Mouse (Mus musculus): ENCODE measurements at regions not wholly inside any gene's neighbourhood (a gene's known extent, or its start where the extent isn't known, plus 50 kb on each side); places are given as distances from the start of the nearest gene placed in this dataset.
"Not testable (repeated sequence)": the region's sequence is repeated elsewhere in the genome, so short reads cannot be mapped to it uniquely, and the experiment has no call there.

DNA sequence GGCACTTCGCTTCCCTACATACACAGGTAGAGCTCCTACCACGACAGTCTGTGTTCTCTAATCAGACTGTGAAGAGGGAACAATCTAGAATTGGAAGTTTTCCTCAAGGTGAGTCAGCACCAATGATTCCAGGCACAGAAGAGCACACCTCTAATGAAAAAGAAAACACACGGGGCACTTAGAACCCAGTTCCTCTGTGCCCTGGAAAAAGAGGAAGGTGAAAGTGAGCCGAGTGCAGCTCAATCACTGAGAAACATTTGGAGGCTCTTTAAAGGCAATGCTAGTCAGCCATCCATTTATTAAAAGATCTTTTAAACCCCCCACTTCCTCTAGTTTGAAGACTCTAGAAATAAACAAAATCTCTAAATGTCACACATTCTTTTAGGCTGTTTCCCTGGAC is 108.4 kb upstream of the Adgrl2 start:
- no peak for DNase-seq

DNA sequence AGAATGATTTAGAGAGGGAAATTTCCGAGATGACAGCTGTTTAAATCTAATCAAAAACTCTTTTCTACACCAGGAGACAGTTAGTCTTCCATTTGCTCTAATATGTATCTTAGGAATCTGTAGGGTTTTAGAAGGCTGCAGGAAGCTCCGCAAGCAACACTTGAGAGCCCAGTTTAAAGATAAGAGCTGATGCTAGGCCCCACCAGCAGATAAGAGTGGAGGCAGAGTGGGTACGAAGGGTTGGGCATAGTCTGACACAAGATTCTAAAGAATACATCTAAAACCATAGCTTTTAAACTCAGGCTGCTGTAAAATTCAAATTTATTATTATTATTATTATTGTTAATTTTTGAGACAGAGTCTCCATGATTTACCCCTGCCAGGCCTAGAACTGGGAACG is 106.7 kb upstream of the Adgrl2 start:
- DNase-seq: no peak

DNA sequence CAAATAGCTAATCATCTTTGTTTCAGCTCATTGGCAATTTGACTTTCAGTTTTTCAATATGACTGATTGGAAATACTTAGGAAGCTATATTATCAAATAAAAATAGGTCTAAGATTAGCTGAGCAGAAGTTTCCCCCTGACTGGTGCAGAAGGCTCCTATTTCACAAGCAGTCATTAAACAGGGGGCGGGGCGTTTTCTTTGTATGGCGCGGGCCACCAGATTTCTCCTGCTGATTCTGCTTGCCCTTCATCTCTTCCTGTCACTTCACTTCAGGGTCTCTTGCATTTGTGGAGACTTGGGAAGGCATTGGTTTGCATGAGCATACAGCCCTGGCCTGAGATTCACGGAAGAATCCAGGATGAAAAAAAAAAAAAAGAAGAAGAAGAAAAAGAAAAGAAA is 102.3 kb upstream of the Adgrl2 start:
- no peak for DNase-seq

DNA sequence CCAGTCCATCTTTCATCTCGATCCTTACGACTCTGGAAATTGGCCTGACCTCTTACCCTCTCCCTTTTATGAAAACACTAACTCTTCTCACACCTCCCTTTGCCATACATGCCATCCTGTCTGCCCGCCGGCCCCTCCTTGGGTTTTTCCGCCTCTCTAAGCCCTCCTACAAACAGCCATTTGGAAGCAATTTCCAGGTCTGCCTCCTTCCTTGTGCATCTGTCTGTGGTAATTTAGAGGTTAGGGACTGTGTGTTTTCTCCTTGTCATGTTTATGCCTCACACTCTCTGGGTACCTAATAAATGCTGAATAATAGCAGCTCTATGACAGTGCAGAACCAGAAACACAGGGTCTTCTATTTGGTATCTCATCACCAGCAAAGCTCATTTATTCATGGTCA is 99.7 kb upstream of the Adgrl2 start:
- DNase-seq: no peak

DNA sequence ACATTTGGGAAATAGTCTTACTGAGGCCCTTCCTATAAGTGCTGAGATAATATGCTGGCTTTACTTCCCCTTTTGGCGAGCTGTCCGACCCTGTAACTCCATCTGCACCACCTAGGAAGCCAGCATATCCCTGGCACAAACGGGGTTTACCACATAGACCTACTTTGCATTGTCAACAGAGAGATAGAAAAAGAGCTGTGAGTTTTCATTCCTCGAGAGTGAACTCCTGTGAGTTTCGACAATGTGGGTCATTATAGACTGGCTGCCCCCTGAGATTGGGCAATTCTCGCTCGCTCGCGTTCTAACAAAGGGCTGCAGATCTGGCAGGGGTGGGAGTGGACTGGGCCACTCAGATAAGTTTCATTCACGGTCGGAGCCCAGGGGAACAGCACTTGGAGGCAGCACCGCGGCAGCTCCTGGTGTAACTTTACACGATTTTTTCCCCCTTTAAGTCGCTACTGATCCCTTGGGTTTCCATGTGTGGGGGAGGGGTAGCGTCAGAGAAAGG is 98.3 kb upstream of the Adgrl2 start:
- no peak for DNase-seq

DNA sequence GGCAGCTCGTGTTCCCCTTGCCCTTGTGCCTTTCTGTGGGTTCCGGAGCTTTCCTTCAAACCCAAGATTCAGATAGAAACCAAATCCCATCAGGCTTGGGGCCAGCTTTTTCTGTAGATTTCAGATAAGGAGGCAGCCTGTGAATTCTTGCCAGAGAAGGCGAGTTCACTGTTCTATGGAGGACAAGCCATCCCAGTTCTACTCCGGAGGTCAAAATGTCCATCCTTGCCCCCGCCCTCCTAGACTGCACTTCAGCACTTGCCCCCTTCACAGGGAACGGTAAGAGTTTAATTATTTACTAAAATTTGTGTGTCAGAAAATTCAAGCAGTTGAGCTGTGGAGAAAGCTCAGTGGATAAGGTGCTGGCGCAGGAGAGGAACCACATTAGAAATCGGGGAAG is 97.1 kb upstream of the Adgrl2 start:
- DNase-seq: no peak

DNA sequence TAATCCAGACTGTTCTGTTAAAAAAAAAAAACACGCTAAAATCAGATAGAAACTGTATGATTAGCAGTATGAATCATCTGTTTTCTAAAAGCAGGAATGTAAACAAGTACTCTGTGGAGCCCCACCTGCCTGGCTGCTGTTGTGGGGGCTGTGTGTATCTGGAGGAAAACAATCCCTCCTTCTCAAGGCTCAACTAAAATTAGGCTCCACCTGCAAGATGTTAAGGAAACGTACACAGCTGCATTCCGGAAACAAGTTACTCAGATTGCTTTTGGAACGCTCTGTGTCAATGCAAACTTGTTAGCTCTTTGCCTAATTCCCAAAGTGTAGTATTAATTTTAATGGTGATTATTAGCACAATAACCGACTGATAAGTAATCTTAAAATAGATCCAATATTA is 96.3 kb upstream of the Adgrl2 start:
- DNase-seq: no peak

DNA sequence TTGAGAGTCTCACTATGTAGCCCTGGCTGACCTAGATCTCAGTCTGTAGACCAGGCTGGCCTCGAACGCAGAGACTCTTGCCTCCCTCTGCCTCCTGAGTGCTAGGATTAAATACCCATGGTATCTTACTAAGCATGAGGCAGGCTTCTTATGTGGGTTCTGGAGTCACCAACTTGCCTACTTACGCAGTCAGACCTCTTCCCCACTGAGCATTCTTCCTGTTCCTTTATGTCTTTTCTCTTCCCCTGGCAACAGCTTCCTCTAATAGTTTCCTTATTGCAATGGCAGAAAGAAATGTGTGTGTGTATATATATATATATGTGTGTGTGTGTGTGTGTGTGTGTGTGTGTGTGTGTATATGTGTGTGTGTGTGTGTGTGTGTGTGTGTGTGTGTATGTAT is 95.7 kb upstream of the Adgrl2 start:
- no peak for DNase-seq

DNA sequence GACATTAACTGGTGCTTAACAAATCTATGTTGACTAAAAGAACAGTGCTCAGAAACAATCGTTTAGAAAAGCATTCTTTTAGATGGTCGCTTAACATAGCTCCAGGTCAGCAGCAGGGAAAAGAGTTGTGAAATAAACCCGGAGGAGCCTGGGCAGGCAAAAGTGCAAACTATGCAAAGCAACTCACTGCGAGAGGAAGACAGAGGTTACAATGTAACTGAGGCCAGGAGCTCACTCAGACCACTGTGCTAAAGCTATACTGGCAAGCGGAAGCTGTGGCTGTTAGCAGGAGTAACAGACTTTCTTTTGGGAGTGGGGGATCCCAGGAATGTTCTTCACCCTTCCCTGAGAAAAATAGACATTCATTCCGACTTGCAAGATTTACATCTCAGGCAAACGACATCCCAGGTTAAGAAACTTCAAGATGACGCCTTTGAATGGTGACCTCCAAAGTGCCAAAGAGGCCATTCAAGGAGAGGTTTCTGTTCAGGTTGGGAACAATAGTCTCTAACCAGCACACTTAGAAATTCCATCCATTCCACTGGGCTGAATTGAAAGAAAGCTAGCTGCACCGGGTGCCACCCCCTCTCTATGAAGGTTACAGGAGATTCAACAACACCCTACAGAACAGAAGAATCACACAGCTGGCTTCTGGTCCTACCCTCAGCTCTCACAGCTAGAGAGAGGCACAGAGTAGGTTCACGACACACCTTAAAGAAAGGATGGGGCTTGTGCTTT is 94.7 kb upstream of the Adgrl2 start:
- no peak for DNase-seq

DNA sequence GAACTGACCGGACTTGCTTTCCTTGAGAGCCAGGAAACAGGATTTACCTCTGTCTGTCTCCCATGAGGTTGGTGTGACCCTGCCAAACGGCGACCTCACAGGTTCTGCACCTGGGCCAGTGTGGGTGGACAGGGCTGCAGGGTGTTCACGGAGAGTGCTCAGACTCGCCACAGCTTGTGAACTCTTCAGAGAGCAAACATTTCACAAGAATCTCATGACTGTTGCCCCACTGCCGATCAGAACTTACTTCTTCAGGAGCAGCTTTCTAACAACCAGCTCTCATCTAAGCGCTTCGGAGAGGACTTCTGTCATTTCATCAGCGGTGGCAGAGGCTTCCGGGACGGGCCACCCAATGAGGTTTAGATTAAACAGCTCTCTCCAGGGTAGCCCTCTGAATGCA is 93.0 kb upstream of the Adgrl2 start:
- no peak for DNase-seq

DNA sequence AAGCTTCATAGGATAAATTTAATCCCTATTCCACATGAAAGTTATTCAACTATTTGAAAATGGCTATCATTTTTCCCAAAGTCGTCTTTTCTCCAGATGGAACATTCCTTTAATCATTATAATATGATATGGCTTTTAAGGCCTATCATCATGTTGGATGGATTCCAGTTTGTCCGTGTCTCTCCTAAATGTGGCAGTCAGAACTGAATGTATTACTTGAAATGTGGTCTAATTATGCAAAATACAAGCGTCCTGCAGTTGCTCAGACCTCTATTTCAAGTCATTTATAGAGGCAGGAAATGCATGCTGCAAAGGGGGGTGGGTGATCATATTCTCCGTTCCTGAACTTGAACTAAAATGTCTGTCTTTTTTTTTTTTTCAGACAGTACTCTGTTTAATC is 88.5 kb upstream of the Adgrl2 start:
- DNase-seq: no peak

DNA sequence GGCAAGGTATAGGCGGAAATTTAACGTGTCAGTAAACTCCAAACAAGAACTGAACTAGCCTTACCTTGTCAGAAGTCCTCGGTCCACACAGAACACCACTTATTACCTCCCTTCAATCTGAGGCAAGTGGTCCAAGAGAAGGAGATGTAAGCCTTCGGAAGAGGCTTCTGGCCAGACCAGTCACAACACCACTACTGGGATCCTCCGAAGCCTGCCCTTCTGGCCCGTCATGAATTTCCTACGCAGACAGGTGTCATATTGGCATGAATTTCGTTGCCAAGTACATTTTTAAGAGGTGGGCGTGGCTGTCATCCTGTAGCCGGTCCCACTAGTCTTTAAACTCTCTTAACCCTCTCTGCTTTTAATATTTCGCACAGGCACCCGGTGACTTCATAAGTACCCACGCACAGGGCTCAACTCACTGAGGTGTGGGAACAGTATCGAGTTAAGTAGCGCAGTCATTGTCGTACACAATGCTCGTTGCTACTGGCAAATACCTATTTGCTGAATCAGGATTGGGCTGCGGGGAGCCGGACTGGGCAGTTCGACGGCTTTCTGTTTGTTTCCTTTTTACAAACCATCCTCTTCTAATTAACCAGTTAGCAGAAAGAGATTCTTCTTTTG is 86.7 kb upstream of the Adgrl2 start:
- DNase-seq: no peak

DNA sequence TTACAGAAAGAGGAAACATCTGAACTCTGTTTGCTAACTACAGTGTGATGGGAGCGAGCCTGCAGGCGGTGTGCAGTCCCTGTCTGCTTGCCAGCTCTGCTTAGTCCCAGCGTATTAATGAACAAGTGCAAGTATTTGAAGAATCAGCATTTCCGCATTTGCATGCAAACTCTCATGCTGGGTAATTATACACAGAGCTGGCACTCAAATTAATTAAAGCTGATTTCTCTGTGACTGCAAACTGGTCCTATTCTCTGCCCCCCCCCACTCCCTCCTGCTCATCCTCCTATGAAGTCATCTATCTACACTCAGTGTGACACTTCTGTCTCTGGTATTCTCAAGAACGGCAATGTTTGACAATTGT is 85.1 kb upstream of the Adgrl2 start:
- peak in 1 of 2 experiments; percentile 18 for DNase-seq

DNA sequence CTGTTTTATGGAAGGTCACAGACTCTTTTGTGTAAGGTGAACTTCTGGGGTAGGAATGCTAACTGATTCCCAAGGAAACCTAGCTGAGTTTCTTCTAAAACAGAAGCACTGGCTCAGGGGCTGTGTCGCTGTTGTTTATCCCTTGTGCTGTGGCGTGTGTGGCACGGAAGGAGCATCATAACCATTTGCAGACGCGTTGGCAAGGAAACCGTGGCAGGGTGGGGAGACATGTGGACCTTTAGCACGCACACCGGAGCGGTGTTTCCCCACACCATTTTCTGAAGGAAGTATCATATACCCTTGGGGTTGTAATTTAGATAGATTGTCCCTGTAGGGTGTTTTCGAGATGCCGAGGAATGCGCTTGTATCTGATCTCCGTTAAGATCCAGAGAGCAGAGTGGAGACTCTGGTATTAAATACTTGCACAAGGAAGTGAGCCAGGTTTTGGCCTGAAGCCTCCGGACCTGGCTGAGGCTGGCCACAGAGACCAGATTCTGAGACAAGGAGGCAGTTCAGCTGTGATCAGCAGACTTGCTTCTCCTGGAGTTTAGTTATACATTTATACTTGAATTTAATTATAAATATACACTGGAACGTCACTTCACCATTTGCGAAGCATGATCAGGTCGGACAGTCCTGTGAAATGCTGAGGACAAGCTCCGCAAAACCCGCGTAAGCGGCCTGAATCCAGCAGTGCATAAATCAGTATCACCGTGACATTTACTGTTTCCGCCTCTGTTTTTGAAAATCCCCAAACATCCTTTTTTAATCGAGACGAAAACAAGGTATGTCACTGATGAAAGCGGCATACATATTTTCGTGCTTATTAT is 84.5 kb upstream of the Adgrl2 start:
- DNase-seq: peak; percentile 8 to 26

DNA sequence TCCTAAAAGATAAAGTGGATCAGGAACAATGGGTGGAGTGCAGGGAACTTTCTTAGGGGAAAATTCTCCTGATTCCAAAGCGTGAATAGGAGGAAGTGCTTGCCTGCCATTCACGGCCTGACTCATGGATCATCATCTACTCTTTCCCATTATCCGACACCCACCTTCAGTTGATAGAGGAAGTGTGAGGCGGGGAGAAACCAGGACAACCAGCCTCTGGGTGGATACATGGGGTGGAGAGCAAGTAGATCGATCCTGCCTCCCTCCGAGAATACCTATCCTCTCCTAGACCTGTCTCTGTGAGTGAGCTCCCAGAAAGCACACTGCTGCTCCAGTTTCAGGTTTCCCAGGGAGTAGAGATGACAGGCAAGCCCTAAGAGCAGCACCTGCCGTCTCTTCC is 79.8 kb upstream of the Adgrl2 start:
- no peak for DNase-seq

DNA sequence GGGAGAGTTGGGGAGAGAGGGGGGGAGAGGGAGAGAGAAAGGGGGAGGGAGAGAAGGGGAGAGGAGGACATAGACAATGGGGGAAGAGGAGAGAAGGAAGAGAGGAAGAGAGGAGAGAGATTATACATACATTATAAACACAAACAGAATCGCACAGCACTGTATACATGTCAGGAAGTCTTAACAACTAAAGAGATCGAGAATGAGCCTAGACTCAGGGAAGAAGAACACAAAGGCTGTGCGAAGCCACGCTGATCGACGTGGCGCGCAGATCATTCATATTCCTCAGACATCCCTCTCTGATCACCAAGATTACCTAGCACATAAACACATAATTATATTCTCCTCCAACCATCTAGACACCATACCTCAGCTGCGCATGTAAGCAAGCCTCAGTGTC is 79.1 kb upstream of the Adgrl2 start:
- DNase-seq: no peak

DNA sequence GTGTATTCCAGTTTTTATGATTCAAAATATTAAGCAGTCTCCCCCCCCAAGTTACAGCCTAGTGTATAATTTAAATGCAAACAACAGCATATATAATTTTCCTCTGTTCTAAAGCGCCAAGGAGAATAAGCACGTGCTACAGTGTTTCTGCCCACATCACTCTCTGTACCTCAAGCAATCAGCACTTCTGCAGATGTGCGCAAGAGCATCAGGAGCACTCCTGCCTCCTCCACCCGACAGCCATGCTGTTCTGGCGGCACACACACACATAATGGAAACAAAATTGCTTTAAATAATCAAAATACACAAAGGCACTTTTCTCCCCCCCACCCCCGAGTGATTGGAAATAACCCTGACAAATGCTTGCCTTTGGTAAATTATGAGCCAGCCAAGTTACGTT is 78.5 kb upstream of the Adgrl2 start:
- DNase-seq: no peak

DNA sequence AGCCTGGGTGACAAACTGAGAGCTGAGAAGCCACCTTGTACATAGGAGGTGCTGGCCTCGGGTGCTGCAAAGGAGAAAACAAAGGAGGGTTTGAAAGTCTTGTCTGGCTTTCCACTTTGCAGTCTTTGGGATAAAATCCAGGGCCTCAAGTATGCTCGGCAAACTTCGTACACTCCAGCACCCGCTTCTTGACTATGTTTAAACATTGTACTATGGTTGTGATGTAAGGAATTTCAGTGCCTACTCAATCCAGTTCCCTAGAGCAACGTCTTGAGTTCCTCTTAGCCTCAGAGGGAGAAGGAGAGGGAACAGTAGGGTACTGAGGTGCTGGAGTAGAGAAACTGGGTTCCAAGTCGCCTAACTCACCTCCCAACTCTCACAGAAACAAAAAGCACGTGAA is 77.4 kb upstream of the Adgrl2 start:
- no peak for DNase-seq

DNA sequence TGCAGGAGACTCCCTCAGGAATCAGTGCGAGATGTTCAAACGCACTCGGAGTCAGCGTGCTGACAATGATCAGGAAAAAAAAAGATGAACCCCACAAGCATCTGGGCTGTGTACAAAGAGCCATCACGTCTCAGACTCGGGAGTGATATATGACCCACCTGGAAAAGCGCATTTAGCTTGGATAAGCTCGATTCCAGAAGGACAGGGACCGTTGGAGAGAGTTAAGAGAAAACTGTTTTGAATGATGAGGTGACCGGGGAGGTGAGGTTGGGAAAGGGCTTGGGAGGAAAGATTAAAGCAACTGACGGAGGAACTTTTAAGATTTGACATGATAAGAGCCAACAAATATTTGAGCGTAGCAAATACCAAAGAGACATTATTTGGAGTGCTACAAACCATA is 64.7 kb upstream of the Adgrl2 start:
- no peak for DNase-seq

DNA sequence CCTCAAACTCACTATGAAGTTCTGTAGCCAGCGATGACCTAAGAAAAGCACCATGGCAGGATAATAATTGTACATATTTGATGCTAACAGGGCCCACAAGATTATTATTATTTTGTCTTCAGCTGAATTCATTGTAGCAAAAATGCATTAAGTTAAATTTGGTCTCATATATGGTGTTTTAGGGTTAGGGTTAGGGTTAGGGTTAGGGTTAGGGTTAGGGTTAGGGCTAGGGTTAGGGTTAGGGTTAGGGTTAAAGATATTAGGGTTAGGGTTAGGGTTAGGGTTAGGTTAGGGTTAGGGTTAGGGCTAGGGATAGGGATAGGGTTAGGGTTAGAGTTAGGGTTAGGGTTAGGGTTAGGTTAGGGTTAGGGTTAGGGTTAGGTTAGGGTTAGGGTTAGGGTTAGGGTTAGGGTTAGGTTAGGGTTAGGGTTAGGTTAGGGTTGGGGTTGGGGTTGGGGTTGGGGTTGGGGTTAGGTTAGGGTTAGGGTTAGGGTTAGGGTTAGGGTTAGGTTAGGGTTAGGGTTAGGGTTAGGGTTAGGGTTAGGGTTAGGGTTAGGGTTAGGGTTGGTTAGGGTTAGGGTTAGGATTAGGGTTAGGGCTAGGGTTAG is 62.0 kb upstream of the Adgrl2 start:
- DNase-seq: not testable (repeated sequence)

DNA sequence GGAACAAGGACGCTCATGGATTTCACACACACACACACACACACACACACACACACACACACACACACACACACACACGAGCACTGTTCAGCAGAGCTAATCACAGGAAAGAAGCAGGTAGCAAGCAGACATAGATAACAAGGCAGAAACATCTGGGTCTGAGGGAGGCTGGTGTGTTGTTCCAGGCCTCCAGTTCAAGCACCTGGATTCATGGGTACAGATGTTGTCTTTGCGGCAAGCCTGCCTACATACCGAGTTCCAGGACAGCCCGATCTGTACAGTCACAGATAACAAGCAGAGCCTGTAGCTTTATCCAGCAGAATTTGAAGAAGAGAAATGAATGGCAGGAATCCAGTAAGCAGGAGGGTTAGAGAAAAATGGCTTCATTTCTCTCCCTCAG is 55.0 kb upstream of the Adgrl2 start:
- DNase-seq: no peak

DNA sequence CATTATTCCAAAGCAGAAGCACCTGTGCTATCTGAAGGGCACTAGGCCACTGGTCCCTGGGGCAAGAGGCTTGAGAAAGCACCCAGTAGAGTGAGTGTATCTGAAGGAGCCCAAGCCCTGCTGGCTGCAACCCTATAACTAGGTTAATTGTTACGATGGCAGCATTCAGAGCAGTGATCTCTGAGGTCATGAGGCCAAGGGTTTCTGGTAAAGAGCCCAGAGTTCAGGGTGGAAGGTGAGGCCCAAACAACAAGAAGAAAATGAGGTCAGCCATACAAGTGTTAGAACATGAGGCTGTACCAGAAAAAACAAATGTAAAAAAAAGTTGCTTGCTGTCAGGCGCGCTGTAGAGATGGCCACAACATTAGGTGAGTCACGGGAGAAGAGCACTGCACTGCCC is 53.5 kb upstream of the Adgrl2 start:
- DNase-seq: no peak

DNA sequence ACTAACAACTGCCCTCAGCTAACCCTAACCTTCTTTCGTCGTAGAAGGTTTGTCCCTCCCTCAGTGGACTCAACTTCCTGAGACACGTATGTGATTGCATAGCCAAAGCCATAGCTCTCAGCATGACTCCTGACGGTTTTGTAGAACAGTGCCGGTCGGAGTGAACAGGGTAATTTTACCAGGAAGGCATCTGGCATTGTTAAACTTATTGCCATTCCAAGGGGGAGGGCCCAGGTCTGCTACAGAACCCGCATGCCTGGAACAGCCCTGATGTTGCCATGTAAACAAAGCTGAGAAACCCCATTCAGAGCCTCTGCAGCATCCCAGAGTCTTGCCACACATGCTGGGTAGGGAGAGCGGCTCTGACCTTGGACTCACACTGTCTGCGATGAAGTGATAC is 52.2 kb upstream of the Adgrl2 start:
- no peak for DNase-seq

DNA sequence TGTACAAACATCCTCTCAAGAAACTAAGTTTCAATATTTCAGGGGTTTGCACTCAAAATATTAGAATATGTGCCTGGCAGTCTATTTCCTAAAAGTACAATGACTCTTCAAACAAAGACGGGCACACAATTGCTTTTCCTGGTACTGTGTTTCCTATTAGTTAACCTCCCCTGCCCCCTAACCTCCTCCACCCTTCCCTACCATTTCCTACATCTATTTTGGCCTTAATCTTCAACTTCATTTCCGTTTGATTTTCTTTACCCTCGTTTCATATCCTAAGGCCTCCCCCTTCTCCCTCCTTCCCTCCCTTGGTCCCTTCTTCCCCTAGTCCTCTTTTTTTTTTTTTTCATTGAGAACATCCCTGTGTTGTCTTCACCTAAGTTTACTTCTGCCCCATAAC is 50.8 kb upstream of the Adgrl2 start:
- DNase-seq: no peak

All from cerebellum, adult 18-20 months (tissue).